Mouse (Mus musculus) stomach, postnatal 0 days (tissue): Measurements from ENCODE around the gene Hist1h1d. TPM values are rescaled to one million over a fixed set of nuclear protein-coding genes. Genes with fewer than 3 reads are reported as not detected.
"Not testable (repeated sequence)": the region's sequence is repeated elsewhere in the genome, so short reads cannot be mapped to it uniquely, and the experiment has no call there.

ENCODE experiments used
- ATAC-seq: fragments of 200-750 bp; cut with Nextera tagmentation; 2 replicates; pipeline ENCODE4 v1.8.0; 2017; ENCODE audit not compliant: low FRiP score, low TSS enrichment
- DNase-seq: peaks from one replicate; pipeline ENCODE4 v3.0.0-alpha.2; 2016; ENCODE audit warnings: low spot score
- H3K27ac ChIP-seq: fragments of 300-500 bp; sonication (generic); replicated peaks from 2 replicates; pipeline ENCODE4 v1.5.1; 2014; ENCODE audit warnings: mild to moderate bottlenecking, control low read depth
- H3K27me3 ChIP-seq: fragments of 300-500 bp; sonication (generic); 2 replicates; pipeline ENCODE4 v1.6.1; 2014; ENCODE audit warnings: low read length; ENCODE audit not compliant: control insufficient read depth, insufficient read depth
- H3K36me3 ChIP-seq: fragments of 300-500 bp; sonication (generic); 2 replicates; pipeline ENCODE4 v1.6.1; 2014; ENCODE audit warnings: low read length, mixed read lengths; ENCODE audit not compliant: control insufficient read depth, insufficient read depth
- H3K4me1 ChIP-seq: fragments of 300-500 bp; sonication (generic); replicated peaks from 2 replicates; pipeline ENCODE4 v1.6.1; 2014; ENCODE audit warnings: antibody characterized with exemption; ENCODE audit not compliant: control insufficient read depth, insufficient read depth
- H3K4me2 ChIP-seq: fragments of 300-500 bp; sonication (generic); replicated peaks from 2 replicates; pipeline ENCODE4 v1.6.1; 2014; ENCODE audit warnings: low read depth, mild to moderate bottlenecking, control low read depth, moderate library complexity
- H3K4me3 ChIP-seq: fragments of 300-500 bp; sonication (generic); 2 replicates; pipeline ENCODE4 v1.5.1; 2014; ENCODE audit warnings: low read depth, low read length, control low read depth
- H3K9ac ChIP-seq: fragments of 300-500 bp; sonication (generic); 2 replicates; pipeline ENCODE4 v1.6.1; 2014; ENCODE audit warnings: mild to moderate bottlenecking, low read length, control low read depth, mixed read lengths
- H3K9me3 ChIP-seq: fragments of 300-500 bp; sonication (generic); 2 replicates; pipeline ENCODE4 v1.6.1; 2016; ENCODE audit warnings: low read length; ENCODE audit not compliant: control insufficient read depth
- CTCF ChIP-seq: IDR thresholded peaks from 2 replicates; pipeline ENCODE4 v1.5.1; 2016; ENCODE audit warnings: antibody characterized with exemption, low read depth, mild to moderate bottlenecking, moderate library complexity
- EP300 ChIP-seq: optimal IDR thresholded peaks from 2 replicates; pipeline ENCODE3; 2016; ENCODE audit warnings: antibody characterized with exemption
- WGBS: fragments of 180-500 bp; shearing (Covaris S2); extraction: QIAGEN DNeasy Blood & Tissue Kit; methylation state at CpG from one replicate; pipeline ENCODE4 v1.1.7; 2014; 5-methylcytosine and 5-hydroxymethylcytosine counted together
- polyA plus RNA-seq: library from polyadenylated mRNA; unstranded; fragments of >200 nt; fragmentation: Nextera tagmentation; extraction: Ambion mirVana; gene quantifications from 2 replicates; pipeline ENCODE4 v1.2.1, GENCODE M21; 2015

Hist1h1d gene
- polyA plus RNA-seq, 1 experiment from 2014 or later, result 0.34 TPM

GRCm38 (mm10) chr13:23572218-23573033 lies 19.4 kb downstream of the Hist1h1d start:
- H3K9ac ChIP-seq, result peak overlapping the region; percentile 32; the same call in 1 of the 2 replicates
- peak overlapping the region; percentile 42 for H3K4me3 ChIP-seq
- H3K4me1 ChIP-seq, result peaks cover 3% of the 10 kb centered on the region; the same call in 1 of the 2 replicates
- H3K27me3 ChIP-seq, result no peaks in the 10 kb centered on the region
- H3K9me3 ChIP-seq, result no peaks in the 10 kb centered on the region
- WGBS, result 20% methylated on average over 2 of the region's 2 CpGs
- H3K27ac ChIP-seq, result peak overlapping the region; percentile 93
- DNase-seq (no peak), ATAC-seq (no peak)
- H3K36me3 ChIP-seq, result no peaks in the 10 kb centered on the region
- H3K4me2 ChIP-seq, result peak overlapping the region; percentile 59
- no peak for TF ChIP-seq CTCF
- no peak for TF ChIP-seq EP300

GRCm38 (mm10) chr13:23573034-23573897 lies 20.2 kb downstream of the Hist1h1d start:
- Histone ChIP-seq H3K4me2 (peak overlapping the region; percentile 59), H3K9ac (peak overlapping the region; percentile 61), H3K27ac (peak overlapping the region; percentile 83), H3K4me3 (peak overlapping the region; percentile 42)
- H3K9me3 ChIP-seq, ATAC-seq, H3K36me3 ChIP-seq, H3K4me1 ChIP-seq, DNase-seq, H3K27me3 ChIP-seq: not testable (repeated sequence)
- WGBS, result 5% methylated on average over 18 of the region's 20 CpGs

GRCm38 (mm10) chr13:23573898-23574524 lies 20.9 kb downstream of the Hist1h1d start, which contains the start of the genes Hist1h2bf and Hist1h2ad:
Hist1h2bf (minus strand) TSS chr13:23574196.
Hist1h2ad (plus strand) TSS chr13:23574381.
- peak; percentile 95 for TF ChIP-seq EP300
- peak within 1 kb of the TSS; percentile 42 for H3K4me3 ChIP-seq
- not testable (repeated sequence) for H3K9me3 ChIP-seq, H3K36me3 ChIP-seq, H3K4me1 ChIP-seq, H3K27me3 ChIP-seq
- WGBS, result under 1% methylated on average over 21 of the region's 42 CpGs
- DNase-seq (peak; percentile 88), ATAC-seq (peak; percentile 92)
- H3K27ac ChIP-seq, result peak within 1 kb of the TSS; percentile 83
- peak within 1 kb of the TSS; percentile 61 for H3K9ac ChIP-seq
- peak within 1 kb of the TSS; percentile 59 for H3K4me2 ChIP-seq

- under 1% methylated on average over 5 of the region's 39 CpGs for WGBS
- Histone ChIP-seq H3K4me3 (peak overlapping the region; percentile 22; the same call in 1 of the 2 replicates), H3K4me2 (peak overlapping the region; percentile 47), H3K27ac (peak overlapping the region; percentile 69)
- not testable (repeated sequence) for H3K36me3 ChIP-seq, H3K9me3 ChIP-seq, H3K27me3 ChIP-seq, H3K9ac ChIP-seq, DNase-seq, H3K4me1 ChIP-seq
- ATAC-seq, result peak; percentile 6
Observed at GRCm38 (mm10) chr13:23574546-23575170, 21.6 kb downstream of the Hist1h1d start.

- under 1% methylated on average over 18 of the region's 18 CpGs for WGBS
Observed at GRCm38 (mm10) chr13:23575271-23575851, 22.3 kb downstream of the Hist1h1d start, which contains the start of gene Hist1h3d. Hist1h3d (plus strand) TSS chr13:23575763.

GRCm38 (mm10) chr13:23575864-23576313 lies 22.8 kb downstream of the Hist1h1d start:
- not testable (repeated sequence) for H3K36me3 ChIP-seq, H3K4me1 ChIP-seq, H3K27me3 ChIP-seq, DNase-seq, H3K9me3 ChIP-seq, ATAC-seq
- peak overlapping the region; percentile 58 for H3K9ac ChIP-seq
- H3K4me2 ChIP-seq, result peak overlapping the region; percentile 55
- peak overlapping the region; percentile 39 for H3K4me3 ChIP-seq
- 2% methylated on average over 8 of the region's 40 CpGs for WGBS
- peak overlapping the region; percentile 76 for H3K27ac ChIP-seq

More at GRCm38 (mm10) chr13:23575271-23575851, 22.3 kb downstream of the Hist1h1d start, which contains the start of gene Hist1h3d:
- Histone ChIP-seq H3K36me3 (no peaks in the 10 kb centered on the region), H3K9ac (peak within 1 kb of the TSS; percentile 58), H3K27ac (peak within 1 kb of the TSS; percentile 76), H3K4me3 (peak within 1 kb of the TSS; percentile 39), H3K4me1 (peaks cover 3% of the 10 kb centered on the region; the same call in 1 of the 2 replicates), H3K27me3 (no peaks in the 10 kb centered on the region), H3K9me3 (no peaks in the 10 kb centered on the region), H3K4me2 (peak within 1 kb of the TSS; percentile 55)
- no peak for TF ChIP-seq CTCF
- no peak for TF ChIP-seq EP300
- peak; percentile 72 for ATAC-seq
- peak; percentile 51 for DNase-seq
